ENCODE assay signal across 18 mouse cellular contexts in genomic region chr3:85619751-85620150, GRCm38 (mm10).
"Had no signal": no experiment of that assay in that cellular context is flagged by ENCODE, and none has a peak within 500 bp of the region (broad histone marks: within the 10 kb centered on the region; RNA-seq: fewer than 3 reads in every experiment).

No protein-coding gene starts in this region.

- H3K9me3 ChIP-seq: lung, embryonic 15.5 days; megakaryocyte, embryonic 14.5 days; midbrain, embryonic 13.5 days; midbrain, embryonic 15.5 days; neural tube, embryonic 12.5 days had no signal

- H3K27me3 ChIP-seq: lung, embryonic 15.5 days; megakaryocyte, embryonic 14.5 days; midbrain, embryonic 13.5 days; midbrain, embryonic 15.5 days; neural tube, embryonic 12.5 days had no signal

- H3K4me3 ChIP-seq: lung, embryonic 15.5 days; megakaryocyte, embryonic 14.5 days; midbrain, embryonic 13.5 days; midbrain, embryonic 15.5 days; neural tube, embryonic 12.5 days had no signal

- H3K9ac ChIP-seq: lung, embryonic 15.5 days; midbrain, embryonic 13.5 days; midbrain, embryonic 15.5 days; neural tube, embryonic 12.5 days had no signal

- DNase-seq: lung, adult 2 months; lung, postnatal 14 days; lung, postnatal 36 days; retina, postnatal 1 day; right cerebral cortex, postnatal 25 days; right cerebral cortex, postnatal 4 days; spleen, adult 18-20 months; thymus, adult 18-20 months; thymus, postnatal 14 days; thymus, postnatal 36 days had no signal

- H3K4me2 ChIP-seq: lung, embryonic 15.5 days; midbrain, embryonic 11.5 days; midbrain, embryonic 13.5 days; midbrain, embryonic 15.5 days; neural tube, embryonic 12.5 days had no signal

- H3K27ac ChIP-seq: lung, embryonic 15.5 days; macrophage; midbrain, embryonic 13.5 days; midbrain, embryonic 15.5 days; neural tube, embryonic 12.5 days had no signal

- H3K4me1 ChIP-seq: lung, embryonic 15.5 days; megakaryocyte, embryonic 14.5 days; midbrain, embryonic 13.5 days; midbrain, embryonic 15.5 days; neural tube, embryonic 12.5 days had no signal

- H3K36me3 ChIP-seq: lung, embryonic 15.5 days; midbrain, embryonic 15.5 days had no signal

- ATAC-seq: lung, postnatal 0 days; midbrain, embryonic 13.5 days; midbrain, embryonic 15.5 days had no signal
